Mouse (Mus musculus): ENCODE data around the gene Lrrc20. TPM values are rescaled to one million over a fixed set of nuclear protein-coding genes. Genes with fewer than 3 reads are reported as not detected.
"Not testable (repeated sequence)": the region's sequence is repeated elsewhere in the genome, so short reads cannot be mapped to it uniquely, and the experiment has no call there.

The Lrrc20 gene
- total RNA-seq, 2 experiments from 2014 or later = 17.8 to 21.8 TPM

DNA sequence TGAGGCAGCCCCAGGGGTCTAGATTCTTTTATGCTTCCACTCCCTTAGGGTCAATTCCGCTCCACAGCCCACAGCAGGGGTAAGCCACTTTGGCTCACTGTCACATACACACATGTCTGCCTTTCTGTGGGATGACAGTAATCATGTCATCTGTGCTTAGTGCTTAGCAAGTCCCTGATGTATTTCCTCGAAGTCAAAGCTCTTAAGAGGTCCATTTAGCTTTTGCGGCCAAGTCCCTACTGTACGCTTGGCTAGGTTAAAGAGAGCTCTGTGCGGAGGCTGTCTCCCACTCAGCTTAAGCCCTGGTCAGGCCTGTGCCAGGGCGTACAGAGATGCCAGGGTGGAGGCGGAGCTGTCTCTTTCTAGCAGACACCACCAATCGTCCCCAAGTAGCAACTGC is 74.5 kb downstream of the Lrrc20 start:
- DNase-seq (ENCODE audit: low spot score in 2 of 2) = no peak

DNA sequence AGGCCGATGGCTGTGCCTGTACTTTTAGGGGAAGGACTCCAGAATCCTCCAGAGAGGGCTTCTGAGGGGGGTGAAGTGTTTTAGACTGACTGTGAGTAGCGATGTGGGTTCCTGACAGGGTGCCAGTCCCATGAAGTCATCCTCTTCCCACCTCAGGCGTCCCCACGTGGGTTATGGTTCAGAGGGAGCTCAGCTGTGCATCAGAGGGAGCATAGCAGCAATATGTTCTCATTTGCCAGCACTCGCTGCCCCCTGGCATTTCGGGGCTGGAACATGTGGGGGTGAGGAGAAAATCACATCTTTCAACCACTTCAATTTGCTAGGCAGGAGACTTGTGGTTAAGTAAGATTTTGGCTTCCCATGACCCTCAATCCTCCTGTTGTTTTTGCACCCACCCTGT is 79.6 kb downstream of the Lrrc20 start:
- DNase-seq (ENCODE audit: low spot score in 2 of 2) = no peak

More for the DNA sequence above, 74.5 kb downstream of the Lrrc20 start:
- intact Hi-C loops (cut with DNase I) = no loop called here

DNA sequence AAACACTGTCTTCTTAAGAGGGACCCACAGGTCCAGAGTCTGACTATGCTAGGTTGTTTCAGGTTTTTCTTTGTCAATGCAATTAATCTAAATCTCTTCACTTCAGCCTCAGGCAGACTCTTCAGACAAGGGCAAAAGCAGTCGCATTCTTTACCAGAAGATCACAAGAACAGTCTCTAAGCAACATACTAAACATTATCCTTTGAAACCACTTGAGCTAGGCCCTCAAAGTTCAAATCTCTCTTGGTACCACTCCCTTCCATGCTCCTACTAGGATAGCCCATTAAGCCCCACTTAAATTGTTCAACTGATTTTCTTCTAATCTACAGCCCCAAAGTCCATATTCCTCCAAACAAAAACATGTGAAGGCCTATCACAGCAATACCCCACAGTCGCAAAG is 83.0 kb downstream of the Lrrc20 start:
- intact Hi-C loops (cut with DNase I) = no loop called here
- no peak for DNase-seq (ENCODE audit: low spot score in 2 of 2)

More for the DNA sequence above, 79.6 kb downstream of the Lrrc20 start:
- intact Hi-C loops (cut with DNase I) = no loop called here

DNA sequence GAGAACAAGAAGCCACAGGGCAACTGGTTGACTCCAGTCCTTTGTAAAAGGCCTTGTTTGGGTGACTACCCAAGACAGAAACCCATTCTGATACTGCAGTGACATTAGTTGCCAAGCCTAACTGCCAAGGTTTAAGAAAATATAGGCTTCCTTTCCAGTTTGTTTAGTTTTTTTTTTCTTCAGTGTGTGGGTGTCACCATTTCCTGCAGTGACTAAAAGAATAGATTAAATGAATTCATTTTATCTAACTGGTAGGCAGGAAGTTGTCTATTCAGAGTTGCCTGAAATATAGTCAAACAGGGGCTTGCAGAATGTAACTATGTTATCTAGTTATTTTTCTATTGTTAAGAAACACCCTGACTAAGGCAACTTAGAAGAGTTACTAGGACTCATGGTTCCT is 83.9 kb downstream of the Lrrc20 start:
- intact Hi-C loops (cut with DNase I) = no loop called here
- no peak for DNase-seq (ENCODE audit: low spot score in 2 of 2)

DNA sequence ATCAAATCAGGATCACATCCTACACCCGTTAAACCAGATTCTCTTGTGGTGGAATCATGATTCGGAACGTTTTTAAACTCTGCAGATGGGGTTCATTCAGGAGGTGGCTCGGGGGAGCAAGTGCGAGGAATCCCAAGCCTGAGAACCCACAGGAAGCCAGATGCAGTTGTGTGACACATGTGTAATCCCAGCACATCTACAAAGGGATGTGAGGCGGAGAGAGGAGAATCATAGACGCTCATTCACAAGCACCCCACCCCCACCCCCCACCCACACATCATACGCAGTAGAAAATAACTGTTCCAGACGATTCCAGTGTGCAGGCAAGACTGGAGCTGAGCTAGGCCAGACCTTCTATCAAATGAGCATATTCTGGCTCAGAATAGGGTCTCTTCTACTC is 87.9 kb downstream of the Lrrc20 start:
- intact Hi-C loops (cut with DNase I) = no loop called here
- DNase-seq (ENCODE audit: low spot score in 2 of 2) = no peak

DNA sequence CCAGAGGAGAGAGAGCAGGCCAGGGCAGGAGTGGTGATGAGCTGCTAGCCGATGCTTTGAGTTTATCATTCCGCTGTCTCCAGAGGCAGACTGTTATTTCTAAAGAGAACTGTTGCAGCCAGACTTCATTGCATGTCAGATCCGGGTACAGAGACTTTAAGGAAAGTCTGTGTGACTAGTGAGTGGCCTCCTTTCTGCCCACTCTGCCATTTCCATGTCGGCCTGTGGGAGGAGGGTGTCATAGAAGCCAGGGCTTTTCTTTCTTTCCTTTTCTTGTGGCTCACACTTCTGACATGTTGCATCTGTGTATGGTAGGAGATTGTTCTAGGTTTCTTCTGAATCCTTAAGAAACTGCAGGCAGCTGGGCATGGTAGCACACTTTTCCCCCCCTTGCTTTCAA is 88.8 kb downstream of the Lrrc20 start:
- intact Hi-C loops (cut with DNase I) = no loop called here
- DNase-seq (ENCODE audit: low spot score in 2 of 2) = no peak

DNA sequence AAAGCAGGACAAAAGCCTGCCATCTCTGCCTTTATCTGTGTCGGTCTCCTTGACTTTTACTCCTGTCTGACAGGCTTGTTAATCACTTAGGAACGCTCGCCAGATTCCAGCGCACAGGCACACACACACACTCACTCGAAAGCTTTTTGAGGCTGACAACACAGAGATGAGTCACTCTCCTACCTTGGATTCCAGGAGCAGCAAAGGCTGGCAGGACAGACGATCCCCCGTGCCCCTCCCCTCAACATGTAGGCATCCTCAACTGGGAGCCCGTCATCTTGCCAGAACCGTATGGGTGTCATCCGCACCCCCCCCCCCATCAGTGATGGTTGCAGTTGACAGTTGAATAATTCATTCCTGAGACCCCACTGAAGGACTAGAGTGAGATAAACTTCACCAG is 94.6 kb downstream of the Lrrc20 start:
- no peak for DNase-seq (ENCODE audit: low spot score in 2 of 2)
- intact Hi-C loops (cut with DNase I) = no loop called here

DNA sequence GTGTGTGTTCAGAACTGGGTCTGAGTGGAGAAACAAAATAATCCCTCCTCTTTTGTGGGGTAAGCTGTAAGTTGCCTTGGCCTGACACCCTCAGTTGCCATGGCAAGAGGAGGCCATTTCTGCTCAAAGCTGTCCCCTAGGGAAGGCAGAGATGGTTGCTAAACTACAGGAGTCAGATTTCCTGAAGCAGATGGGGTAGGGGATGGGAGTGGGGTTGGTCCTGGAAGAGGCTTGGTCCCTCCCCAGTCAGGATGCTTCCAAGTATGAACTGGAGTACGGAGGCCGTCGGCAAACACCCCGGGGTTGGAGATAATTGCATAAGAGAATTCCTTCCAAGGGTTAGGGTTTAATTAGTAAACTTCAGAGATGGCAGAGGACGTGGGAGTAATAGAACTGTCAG is 96.5 kb downstream of the Lrrc20 start:
- intact Hi-C loops (cut with DNase I) = no loop called here

DNA sequence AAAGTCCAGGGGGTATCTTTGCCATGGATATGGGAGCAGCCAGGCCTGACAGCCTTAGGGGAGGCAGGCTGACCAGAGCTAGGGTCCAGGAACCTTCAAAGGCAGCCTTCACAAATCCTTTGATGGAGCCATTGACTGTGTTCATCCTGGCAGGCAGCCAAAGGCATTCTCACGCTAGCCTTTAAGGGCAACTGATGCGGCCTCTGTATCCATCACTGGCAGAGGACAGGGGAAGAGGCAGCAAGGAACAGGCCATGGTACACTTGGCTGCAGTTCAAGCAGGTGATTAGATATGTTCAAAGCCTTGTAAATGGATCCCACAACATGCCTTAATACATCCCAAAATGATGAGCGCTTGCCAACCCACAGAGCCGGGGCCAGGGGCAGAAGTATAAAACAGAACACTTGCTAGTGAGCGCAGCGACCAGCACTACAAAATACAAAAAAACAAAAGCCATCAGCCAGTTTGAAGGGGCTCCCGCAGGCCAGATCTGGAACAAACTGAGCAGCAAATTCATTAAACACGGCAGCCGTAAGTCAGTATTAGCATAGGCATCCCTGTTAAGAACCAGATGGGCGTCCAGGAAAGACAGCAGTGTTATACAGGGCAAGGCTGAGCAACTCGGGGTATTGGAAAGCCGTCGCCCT is 100.6 kb downstream of the Lrrc20 start:
- DNase-seq (ENCODE audit: low spot score in 2 of 2) = no peak
- intact Hi-C loops (cut with DNase I) = no loop called here

More for the DNA sequence above, 96.5 kb downstream of the Lrrc20 start:
- DNase-seq (ENCODE audit: low spot score in 2 of 2) = no peak

DNA sequence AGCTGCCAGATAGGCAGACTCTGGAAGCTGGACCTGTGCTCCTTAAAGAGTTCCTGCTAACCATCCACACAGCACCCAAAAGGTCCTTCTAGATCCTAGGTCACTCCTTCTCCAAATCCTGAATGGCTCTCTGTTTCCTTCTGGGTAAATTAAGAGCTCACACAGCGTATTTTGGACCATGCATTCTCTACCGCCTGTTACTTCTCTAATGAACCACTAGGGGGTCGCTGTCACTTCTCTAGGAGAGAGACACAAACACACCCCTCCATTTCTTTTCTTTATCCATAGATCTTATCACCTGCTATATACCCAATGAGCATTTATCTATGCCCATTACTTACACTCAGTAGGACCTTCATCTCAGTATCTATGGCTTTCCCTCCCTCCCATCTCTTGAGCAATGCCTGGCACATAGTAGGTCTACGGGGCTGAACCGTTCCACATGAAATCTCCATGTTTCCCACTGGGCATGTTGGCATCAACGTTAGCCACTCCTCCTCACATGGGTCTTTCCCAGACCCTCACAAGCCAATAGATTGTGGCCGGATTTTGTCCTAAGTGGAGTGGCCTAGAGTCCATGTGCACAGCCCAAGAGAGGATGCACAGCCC is 111.7 kb downstream of the Lrrc20 start:
- intact Hi-C loops (cut with DNase I) = no loop called here
- no peak for DNase-seq (ENCODE audit: low spot score in 2 of 2)

DNA sequence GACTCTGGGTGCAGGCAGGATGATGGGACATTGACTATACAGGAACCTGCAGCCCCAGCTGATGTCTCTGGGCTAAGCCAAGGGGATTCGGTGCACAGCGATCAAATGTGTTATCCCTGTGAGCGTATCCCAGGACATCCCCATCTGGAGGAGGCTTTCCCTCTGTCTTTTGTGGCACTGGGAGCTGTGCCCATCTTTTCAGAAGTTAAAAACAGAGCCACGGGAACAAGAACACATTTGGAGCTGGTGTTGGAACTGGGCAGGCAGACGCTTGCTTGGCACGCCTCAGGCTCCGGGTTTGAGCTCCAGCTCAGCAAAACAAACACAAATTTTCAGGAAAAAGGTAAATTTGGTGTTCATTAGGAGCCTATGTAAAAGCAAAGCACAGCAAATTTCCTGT is 122.4 kb downstream of the Lrrc20 start:
- peak in 1 of 2 experiments; percentile 22 for DNase-seq (ENCODE audit: low spot score in 2 of 2)
- intact Hi-C loops (cut with DNase I) = no loop called here

DNA sequence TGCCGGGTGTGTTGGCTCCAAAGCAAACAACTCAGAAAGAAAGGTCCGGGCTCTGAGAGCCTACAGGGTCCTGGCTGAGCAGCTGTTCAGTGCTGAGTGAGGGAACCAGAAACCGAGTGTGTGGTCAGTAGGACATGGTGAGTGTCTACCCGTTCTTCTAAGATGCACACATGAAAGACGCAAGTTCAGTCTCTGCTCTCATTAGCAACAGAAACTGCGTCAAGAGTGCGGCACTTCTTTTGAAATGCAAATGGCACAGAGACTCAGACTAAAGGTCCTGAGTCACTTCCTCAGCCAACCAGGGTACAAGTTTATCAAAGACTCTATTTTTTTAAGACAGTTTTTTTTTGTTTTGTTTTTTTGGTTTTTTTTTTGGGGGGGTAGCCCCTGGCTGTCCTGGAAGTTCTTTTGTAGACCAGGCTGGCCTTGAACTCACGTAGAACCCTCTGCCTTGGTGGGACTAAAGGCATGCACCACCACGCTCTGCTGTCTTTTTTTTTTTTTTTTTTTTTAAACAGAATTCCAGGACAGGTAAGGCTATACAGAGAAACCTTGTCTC is 124.0 kb downstream of the Lrrc20 start:
- no peak for DNase-seq (ENCODE audit: low spot score in 2 of 2)
- intact Hi-C loops (cut with DNase I) = no loop called here

DNA sequence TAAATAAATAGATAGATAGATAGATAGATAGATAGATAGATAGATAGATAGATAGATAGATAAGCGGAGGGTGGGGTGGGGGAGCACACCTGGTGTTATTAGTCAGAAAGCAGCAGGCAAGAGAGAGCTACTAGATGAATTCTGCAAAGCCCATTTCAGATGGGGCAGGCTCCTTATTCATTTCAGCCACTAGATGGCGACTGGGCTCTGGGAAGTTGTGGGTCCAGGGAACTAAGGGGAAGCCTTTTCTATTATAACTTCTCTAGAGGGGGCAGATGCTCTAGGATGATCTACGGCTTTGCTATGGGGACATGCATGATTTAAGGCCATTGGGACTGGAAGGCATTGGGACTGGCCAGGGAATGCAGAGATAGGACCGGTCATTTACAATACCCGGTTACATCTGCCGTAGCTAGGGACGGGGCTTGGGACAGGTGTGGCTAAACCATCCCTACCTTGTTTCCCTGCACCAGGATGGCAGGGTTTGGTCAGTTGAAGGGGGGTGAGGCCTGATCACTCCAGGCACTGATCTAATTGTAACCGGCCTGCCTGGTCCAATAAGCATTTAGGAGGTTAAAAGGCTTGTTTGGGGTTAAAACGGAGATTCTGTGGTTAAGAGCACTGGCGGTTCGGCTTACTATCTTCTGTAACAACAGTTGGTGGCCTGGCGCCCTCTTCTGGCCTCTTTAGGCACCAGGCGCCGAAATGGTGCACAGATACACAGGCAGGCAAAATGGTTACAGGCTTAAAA is 126.9 kb downstream of the Lrrc20 start:
- DNase-seq (ENCODE audit: low spot score in 2 of 2) = no peak
- intact Hi-C loops (cut with DNase I) = loop anchor here (1.0 kb wide), 2 partner anchors 56 to 110 kb away; no protein-coding TSS in a partner anchor

DNA sequence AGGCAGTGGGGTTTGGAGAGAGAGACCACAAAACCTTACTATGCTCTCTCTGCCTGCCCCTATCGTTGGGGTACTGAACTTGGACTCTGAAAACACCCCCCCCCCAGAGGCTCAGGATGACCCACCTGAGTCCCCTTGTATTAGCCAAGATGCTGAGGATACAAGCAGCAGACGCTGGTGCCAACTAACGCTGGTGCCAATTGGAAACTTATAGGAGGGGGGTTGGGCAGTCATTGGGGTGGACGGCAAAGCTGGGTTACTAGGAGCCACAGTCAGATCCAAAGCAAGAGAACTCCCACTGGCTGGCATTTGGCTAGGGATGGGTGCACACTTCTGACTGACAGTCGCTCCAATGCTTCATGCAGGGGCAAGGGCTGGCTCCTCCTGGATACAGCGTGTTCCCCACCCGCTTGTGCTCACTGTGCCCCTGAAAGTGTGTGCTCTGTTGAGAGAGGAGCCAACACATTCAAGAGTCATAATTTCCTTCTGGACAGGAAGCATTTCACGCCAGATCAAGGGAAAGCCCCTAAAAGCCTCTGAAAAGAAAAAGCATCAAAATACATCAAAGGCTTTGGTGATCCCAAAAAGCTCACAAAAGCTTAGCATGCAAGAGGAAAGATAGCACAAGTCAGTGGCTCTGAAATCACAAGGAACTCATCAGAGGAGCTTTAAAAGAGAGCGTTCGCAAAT is 128.9 kb downstream of the Lrrc20 start:
- DNase-seq (ENCODE audit: low spot score in 2 of 2) = no peak
- intact Hi-C loops (cut with DNase I) = no loop called here

DNA sequence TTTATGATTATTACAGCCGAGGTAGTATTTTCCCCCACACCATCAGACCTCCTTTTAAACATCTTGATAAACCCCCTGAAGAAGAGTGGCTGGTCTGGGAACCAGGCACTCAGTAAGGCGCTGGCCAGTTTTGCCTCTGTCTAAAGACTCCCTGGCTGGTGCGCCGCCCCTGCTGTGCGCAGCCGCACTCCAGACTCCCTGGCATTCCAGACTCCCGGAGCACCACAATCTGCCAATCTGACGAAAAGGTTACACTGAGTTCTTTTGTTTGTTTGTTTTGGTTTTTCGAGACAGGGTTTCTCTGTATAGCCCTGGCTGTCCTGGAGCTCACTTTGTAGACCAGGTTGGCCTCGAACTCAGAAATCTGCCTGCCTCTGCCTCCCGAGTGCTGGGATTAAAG is 129.8 kb downstream of the Lrrc20 start:
- intact Hi-C loops (cut with DNase I); DNase-seq (ENCODE audit: low spot score in 2 of 2): not testable (repeated sequence)

DNA sequence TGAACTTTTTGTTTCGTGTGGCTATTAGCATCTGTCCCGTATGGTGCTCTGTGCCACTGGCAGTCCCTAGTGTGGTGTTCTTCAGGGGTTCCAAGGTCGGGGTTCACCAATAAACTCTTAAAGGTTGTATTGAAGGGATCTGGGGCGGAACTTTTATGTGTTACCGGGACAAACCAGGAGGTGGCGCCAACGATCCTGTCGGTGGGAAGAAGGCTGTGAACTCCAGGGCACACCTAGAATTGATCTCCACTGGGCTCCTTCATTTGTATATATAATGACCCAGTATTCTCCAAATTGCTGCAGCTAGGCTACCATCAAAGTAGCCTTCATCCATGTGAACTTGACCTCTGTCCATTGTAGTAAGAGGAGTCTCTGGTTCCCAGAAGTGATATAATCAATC is 130.2 kb downstream of the Lrrc20 start:
- intact Hi-C loops (cut with DNase I) = no loop called here

DNA sequence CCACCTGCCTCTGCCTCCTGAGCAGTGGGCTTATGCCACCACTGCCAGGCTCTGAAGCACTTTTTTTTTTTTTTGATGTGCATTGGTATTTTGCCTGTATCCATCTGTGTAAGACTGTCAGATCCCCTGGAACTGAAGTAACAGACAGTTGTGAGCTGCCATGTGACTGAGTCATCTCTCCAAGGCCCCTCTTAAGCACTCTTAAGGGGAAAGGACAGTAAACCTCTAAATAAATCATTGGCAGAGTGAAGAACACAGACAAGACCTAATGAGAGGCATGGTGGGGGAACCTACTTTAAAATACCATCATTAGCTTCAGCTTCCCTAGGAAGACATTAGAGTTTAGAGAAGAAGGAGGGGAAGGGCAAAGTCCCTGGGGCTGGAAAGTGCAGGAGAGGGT is 132.6 kb downstream of the Lrrc20 start:
- DNase-seq (ENCODE audit: low spot score in 2 of 2) = no peak
- intact Hi-C loops (cut with DNase I) = no loop called here

More for the DNA sequence above, 130.2 kb downstream of the Lrrc20 start:
- peak in 1 of 2 experiments; percentile 22 for DNase-seq (ENCODE audit: low spot score in 2 of 2)

DNA sequence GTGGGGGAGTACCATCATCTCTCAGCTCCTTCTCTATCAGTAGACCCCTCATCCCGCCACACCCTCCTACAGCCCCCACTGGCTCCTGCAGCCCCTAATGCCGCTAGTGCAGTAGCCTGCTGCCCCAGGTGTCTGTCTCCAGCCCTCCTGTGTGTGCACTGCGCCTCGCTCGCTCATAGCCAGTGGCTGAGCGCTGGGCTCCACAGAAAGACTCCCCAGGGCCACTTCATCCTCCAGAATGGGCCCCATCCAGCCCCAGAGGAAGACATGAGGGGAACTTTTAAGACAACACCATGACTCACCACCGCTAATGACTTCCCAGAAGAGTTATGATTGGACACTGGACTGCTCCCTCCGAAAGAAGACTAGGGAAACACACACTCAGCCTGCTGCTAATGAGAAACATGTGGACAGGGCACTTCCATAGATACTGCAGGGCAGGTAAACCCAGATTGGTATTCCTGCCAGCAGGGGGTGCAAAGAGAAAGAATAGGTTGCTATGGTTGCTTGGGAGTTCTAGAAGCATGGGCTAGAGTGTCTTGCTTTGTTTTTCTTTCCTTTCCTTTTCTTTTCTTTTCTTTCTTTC is 135.1 kb downstream of the Lrrc20 start:
- intact Hi-C loops (cut with DNase I) = no loop called here
- DNase-seq (ENCODE audit: low spot score in 2 of 2) = no peak

DNA sequence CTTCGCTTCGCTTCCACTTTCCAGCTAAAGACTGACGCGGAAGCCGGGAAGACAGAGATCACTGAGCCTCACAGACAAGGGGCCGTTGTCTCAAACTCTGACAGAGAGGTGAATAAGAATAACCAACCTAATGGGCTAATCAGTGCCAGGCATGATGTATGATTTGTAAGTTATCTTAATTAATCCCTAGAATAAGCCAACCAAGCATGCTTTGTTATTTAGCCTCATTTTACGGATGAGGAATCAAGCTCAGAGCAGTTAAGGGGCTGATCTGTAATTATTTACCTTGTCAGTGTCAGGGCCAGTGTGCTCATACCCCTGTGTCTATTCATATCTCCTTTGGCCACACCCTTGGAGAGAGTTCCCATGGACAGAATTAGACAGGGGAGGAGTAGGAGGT is 138.7 kb downstream of the Lrrc20 start:
- DNase-seq (ENCODE audit: low spot score in 2 of 2) = no peak
- intact Hi-C loops (cut with DNase I) = no loop called here

DNA sequence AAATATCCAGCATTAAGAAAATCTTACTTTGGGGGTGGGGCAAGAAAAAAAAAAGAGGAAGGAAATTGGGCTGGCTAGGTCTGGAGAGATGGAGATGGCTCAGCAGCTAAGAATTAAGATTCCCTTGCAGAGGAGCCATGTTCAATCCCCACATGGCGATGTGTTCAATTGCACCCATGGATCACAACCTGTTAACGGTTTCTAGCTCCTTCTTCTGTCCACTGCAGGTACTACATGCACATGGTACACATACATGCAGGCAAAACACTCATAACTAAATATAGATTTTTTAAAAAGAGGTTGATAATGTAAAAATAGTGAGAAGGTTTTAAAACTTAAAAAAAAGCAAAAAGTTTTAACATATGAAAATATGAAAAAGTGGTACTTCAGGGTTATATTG is 142.9 kb downstream of the Lrrc20 start:
- intact Hi-C loops (cut with DNase I) = no loop called here
- DNase-seq (ENCODE audit: low spot score in 2 of 2) = no peak
